Mouse (Mus musculus) adrenal gland, adult 2 months (tissue): ENCODE measurements around the gene Lypd9. TPM values are rescaled to one million over a fixed set of nuclear protein-coding genes. Genes with fewer than 3 reads are reported as not detected.
"Not testable (repeated sequence)": the region's sequence is repeated elsewhere in the genome, so short reads cannot be mapped to it uniquely, and the experiment has no call there.

Experiments used
- DNase-seq: peaks from one replicate; pipeline ENCODE4 v3.0.0; 2021
- long read RNA-seq: library from polyadenylated mRNA; stranded (forward); transcript quantifications from one replicate; pipeline ENCODE4 v2.0.0, GENCODE M21; 2021
- polyA plus RNA-seq: library from polyadenylated mRNA; depleted of rRNA; stranded (reverse); fragments of >200 nt; gene quantifications from 2 replicates; pipeline ENCODE4 v1.2.3, GENCODE M21; 2012; rRNA removed
- total RNA-seq, 2 experiments: library from RNA; stranded (reverse); gene quantifications; 2 replicates each; pipeline ENCODE4 v1.2.3; 2021

The Lypd9 gene
- total RNA-seq (not detected), polyA plus RNA-seq (not detected in 2 replicates)
- long read RNA-seq, result 0 reads

GRCm38 (mm10) chr11:58452759-58453158, at the start of gene Lypd9:
Gene Lypd9, minus strand, starts transcription at chr11:58452923.
- no peak for DNase-seq

- not testable (repeated sequence) for DNase-seq
Observed at GRCm38 (mm10) chr11:58502472-58502871, 49.7 kb upstream of the Lypd9 start, which contains the start of gene Olfr331. Gene Olfr331, minus strand, starts transcription at chr11:58502572.

GRCm38 (mm10) chr11:58499290-58499689, 46.6 kb upstream of the Lypd9 start:
- DNase-seq, result no peak

- DNase-seq, result no peak
Observed at GRCm38 (mm10) chr11:58498761-58499160, 46.0 kb upstream of the Lypd9 start.

GRCm38 (mm10) chr11:58492455-58492854, 39.7 kb upstream of the Lypd9 start, which contains the start of gene Olfr332:
Gene Olfr332, minus strand, starts transcription at chr11:58492555.
- DNase-seq, result no peak

- no peak for DNase-seq
Observed at GRCm38 (mm10) chr11:58462170-58462569, 9.4 kb upstream of the Lypd9 start, which contains the start of gene Olfr30. Gene Olfr30, minus strand, starts transcription at chr11:58462270.

GRCm38 (mm10) chr11:58453592-58453991, 869 bp upstream of the Lypd9 start:
- no peak for DNase-seq

- DNase-seq, result no peak
Observed at GRCm38 (mm10) chr11:58437866-58438265, 14.9 kb downstream of the Lypd9 start.

- no peak for DNase-seq
Observed at GRCm38 (mm10) chr11:58432259-58432658, 20.5 kb downstream of the Lypd9 start, which contains the start of gene Gm12253. Gene Gm12253, plus strand, starts transcription at chr11:58432559.

- no peak for DNase-seq
Observed at GRCm38 (mm10) chr11:58420815-58421214, 31.9 kb downstream of the Lypd9 start, which contains the start of gene 1810065E05Rik. Gene 1810065E05Rik, plus strand, starts transcription at chr11:58421111.

GRCm38 (mm10) chr11:58418336-58418735, 34.4 kb downstream of the Lypd9 start:
- no peak for DNase-seq

GRCm38 (mm10) chr11:58408066-58408465, 44.7 kb downstream of the Lypd9 start:
- no peak for DNase-seq

- no peak for DNase-seq
Observed at GRCm38 (mm10) chr11:58400655-58401054, 52.1 kb downstream of the Lypd9 start.

GRCm38 (mm10) chr11:58399985-58400645, 52.6 kb downstream of the Lypd9 start:
- DNase-seq, result no peak

Other genes with a start within 250 kb of the Lypd9 start
- not detected for gene 4930438A08Rik, start 178.1 kb downstream of the Lypd9 start, total RNA-seq
- gene 4930438A08Rik, start 178.1 kb downstream of the Lypd9 start, polyA plus RNA-seq, result 0.06 TPM in 1 of 2 replicates, not detected in the other
- 10 to 100 TPM; 10.5 to 11.7 TPM for gene Zfp692, start 145.9 kb downstream of the Lypd9 start, total RNA-seq
- 23.3 and 25.7 TPM in 2 replicates for gene Zfp692, start 145.9 kb downstream of the Lypd9 start, polyA plus RNA-seq
- 10 to 100 TPM; 43.6 to 51.2 TPM for gene Zfp672, start 122.6 kb downstream of the Lypd9 start, total RNA-seq
- 59.3 and 59.9 TPM in 2 replicates for gene Zfp672, start 122.6 kb downstream of the Lypd9 start, polyA plus RNA-seq
- gene Sh3bp5l, start 122.2 kb downstream of the Lypd9 start, total RNA-seq, result 10 to 100 TPM; 24.3 to 54.5 TPM
- gene Sh3bp5l, start 122.2 kb downstream of the Lypd9 start, polyA plus RNA-seq, result 49.6 and 49.7 TPM in 2 replicates
- not detected for gene Lypd8, start 73.9 kb downstream of the Lypd9 start, total RNA-seq
- gene Lypd8, start 73.9 kb downstream of the Lypd9 start, polyA plus RNA-seq, result 0.16 and 0.73 TPM in 2 replicates
- gene 1810065E05Rik, start 31.8 kb downstream of the Lypd9 start, total RNA-seq, result not detected
- gene 1810065E05Rik, start 31.8 kb downstream of the Lypd9 start, polyA plus RNA-seq, result not detected in 2 replicates
- gene Gm12253, start 20.4 kb downstream of the Lypd9 start, total RNA-seq, result not detected
- gene Gm12253, start 20.4 kb downstream of the Lypd9 start, polyA plus RNA-seq, result not detected in 2 replicates
- not detected for gene Olfr30, start 9.3 kb upstream of the Lypd9 start, total RNA-seq
- gene Olfr30, start 9.3 kb upstream of the Lypd9 start, polyA plus RNA-seq, result not detected in 2 replicates
- gene Olfr332, start 39.6 kb upstream of the Lypd9 start, total RNA-seq, result not detected
- gene Olfr332, start 39.6 kb upstream of the Lypd9 start, polyA plus RNA-seq, result not detected in 2 replicates
- gene Olfr331, start 49.6 kb upstream of the Lypd9 start, total RNA-seq, result not detected
- gene Olfr331, start 49.6 kb upstream of the Lypd9 start, polyA plus RNA-seq, result not detected in 2 replicates
- 1 to 10 TPM in 1 of 2 experiments, under 1 TPM in 1; 0.41 to 1.0 TPM for gene Olfr330, start 81.9 kb upstream of the Lypd9 start, total RNA-seq
- 0.95 and 3.2 TPM in 2 replicates for gene Olfr330, start 81.9 kb upstream of the Lypd9 start, polyA plus RNA-seq
- 1 to 10 TPM in 1 of 2 experiments, under 1 TPM in 1; 0.62 to 1.4 TPM for gene Olfr329-ps, start 93.5 kb upstream of the Lypd9 start, total RNA-seq
- gene Olfr329-ps, start 93.5 kb upstream of the Lypd9 start, polyA plus RNA-seq, result 0.69 and 1.0 TPM in 2 replicates
- under 1 TPM in 1 of 2 experiments, not detected in 1; 0.24 TPM for gene Olfr328, start 102.7 kb upstream of the Lypd9 start, total RNA-seq
- gene Olfr328, start 102.7 kb upstream of the Lypd9 start, polyA plus RNA-seq, result not detected in 2 replicates
- gene Olfr224, start 117.6 kb upstream of the Lypd9 start, total RNA-seq, result not detected
- not detected in 2 replicates for gene Olfr224, start 117.6 kb upstream of the Lypd9 start, polyA plus RNA-seq
- not detected for gene Olfr325, start 124.8 kb upstream of the Lypd9 start, total RNA-seq
- not detected in 2 replicates for gene Olfr325, start 124.8 kb upstream of the Lypd9 start, polyA plus RNA-seq
- not detected for gene Olfr324, start 142.2 kb upstream of the Lypd9 start, total RNA-seq
- not detected in 2 replicates for gene Olfr324, start 142.2 kb upstream of the Lypd9 start, polyA plus RNA-seq
- gene 2210407C18Rik, start 163.2 kb upstream of the Lypd9 start, total RNA-seq, result not detected
- gene 2210407C18Rik, start 163.2 kb upstream of the Lypd9 start, polyA plus RNA-seq, result 0.17 TPM in 1 of 2 replicates, not detected in the other
- not detected for gene Olfr323, start 177.6 kb upstream of the Lypd9 start, total RNA-seq
- gene Olfr323, start 177.6 kb upstream of the Lypd9 start, polyA plus RNA-seq, result not detected in 2 replicates
- gene Trim58, start 187.5 kb upstream of the Lypd9 start, total RNA-seq, result not detected
- gene Trim58, start 187.5 kb upstream of the Lypd9 start, polyA plus RNA-seq, result not detected in 2 replicates
- not detected for gene Olfr322, start 205.9 kb upstream of the Lypd9 start, total RNA-seq
- not detected in 2 replicates for gene Olfr322, start 205.9 kb upstream of the Lypd9 start, polyA plus RNA-seq
- not detected for gene Olfr320, start 228.2 kb upstream of the Lypd9 start, total RNA-seq
- not detected in 2 replicates for gene Olfr320, start 228.2 kb upstream of the Lypd9 start, polyA plus RNA-seq
- not detected for gene Olfr319, start 246.2 kb upstream of the Lypd9 start, total RNA-seq
- not detected in 2 replicates for gene Olfr319, start 246.2 kb upstream of the Lypd9 start, polyA plus RNA-seq